Mouse (Mus musculus) brain, adult 10 weeks (tissue): ENCODE results near the gene Sv2a. TPM values are rescaled to one million over a fixed set of nuclear protein-coding genes. Genes with fewer than 3 reads are reported as not detected.

Source experiments
- polyA plus RNA-seq: library from polyadenylated mRNA; stranded (reverse); fragments of 350-450 nt; fragmentation: Illumina TruSeq; extraction: RNeasy Lipid Tissue Mini Kit (QIAGEN cat#74804); gene quantifications from one replicate; pipeline ENCODE4 v1.2.3, GENCODE M21; 2015; ENCODE audit warnings: low read depth, low replicate concordance

The Sv2a gene
- 293 TPM for polyA plus RNA-seq

DNA sequence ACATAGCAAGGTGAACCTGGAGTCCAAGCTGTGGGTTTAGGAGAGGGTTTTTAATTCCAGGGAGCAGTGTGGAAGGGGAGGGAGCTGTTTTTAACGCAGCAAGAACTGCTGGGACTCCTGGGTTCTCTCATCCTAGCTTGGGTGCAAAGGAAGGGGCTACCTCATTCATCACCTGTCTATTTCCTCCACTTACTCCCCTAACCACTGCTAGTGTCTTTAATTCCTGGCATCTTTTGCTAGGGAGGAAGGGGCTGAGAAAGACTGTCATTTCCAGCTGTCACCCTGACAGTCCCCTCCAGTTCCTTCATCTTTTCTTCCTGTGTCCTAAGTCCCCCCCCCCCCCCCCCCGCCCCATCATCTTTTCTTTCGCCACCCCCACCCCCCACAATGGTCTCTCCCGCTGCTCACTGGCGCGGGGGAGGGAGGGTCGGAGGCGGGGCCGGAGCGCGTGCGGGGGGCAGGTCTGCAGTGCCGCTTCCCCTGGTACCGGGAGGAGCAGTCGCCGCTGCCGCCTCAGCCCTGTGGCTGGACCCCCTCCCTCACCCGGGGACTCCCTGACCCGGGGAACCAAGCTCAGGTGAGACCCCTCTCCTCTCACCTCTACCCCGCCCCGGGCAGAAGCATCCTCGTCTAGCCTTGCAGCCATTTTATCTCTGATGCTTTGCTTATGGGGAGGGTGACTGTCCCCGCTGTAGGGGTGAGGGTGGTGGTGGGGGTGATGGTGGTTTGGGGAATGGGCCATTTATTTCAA, at the start of gene Sv2a:
Gene Sv2a, plus strand, starts transcription at position 425 of the 751 bp plus-strand sequence.

GRCm38 (mm10) chr3:96161869-96162840, 18.8 kb upstream of the Sv2a start, which contains the start of gene Mtmr11:
Mtmr11 (plus strand) TSS chr3:96162004.

GRCm38 (mm10) chr3:96172197-96173178, 8.5 kb upstream of the Sv2a start, which contains the start of gene Sf3b4:
Sf3b4 (plus strand) TSS chr3:96172332.

GRCm38 (mm10) chr3:96219661-96220130, 38.7 kb downstream of the Sv2a start, which contains the start of the genes Bola1 and Hist2h2ab:
Bola1 (minus strand) TSS chr3:96219709.
Hist2h2ab (plus strand) TSS chr3:96219865.

DNA sequence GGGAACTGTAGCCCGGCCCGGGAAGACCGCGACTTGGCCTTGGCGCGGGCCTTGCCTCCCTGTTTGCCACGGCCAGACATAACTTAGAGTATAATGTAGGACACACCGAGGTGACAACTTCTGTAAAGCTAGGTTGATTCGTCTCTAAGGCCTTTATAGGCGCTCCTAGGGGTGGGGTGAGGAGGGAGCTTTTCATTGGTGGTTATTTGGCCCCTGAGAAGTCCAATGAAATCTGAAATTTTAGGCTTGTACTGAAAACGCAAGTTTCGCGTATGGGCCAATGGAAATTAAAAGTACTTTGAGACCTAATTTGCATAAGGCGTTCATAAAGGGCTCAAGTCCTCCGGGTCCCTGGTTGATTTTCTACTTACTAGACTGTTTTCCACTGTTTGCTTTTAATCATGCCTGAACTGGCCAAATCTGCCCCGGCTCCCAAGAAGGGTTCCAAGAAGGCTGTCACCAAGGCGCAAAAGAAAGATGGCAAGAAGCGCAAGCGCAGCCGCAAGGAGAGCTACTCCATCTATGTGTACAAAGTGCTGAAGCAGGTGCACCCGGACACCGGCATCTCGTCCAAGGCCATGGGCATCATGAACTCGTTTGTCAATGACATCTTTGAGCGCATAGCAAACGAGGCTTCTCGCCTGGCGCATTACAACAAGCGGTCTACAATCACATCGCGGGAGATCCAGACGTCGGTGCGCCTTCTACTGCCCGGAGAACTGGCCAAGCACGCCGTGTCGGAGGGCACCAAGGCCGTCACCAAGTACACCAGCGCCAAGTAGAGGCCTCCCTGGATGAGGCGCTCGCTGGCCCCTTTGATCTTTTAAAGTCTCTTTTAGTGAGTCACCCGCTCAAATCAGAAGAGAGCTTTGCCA, 40.1 kb downstream of the Sv2a start, which contains the start of the genes Hist2h2ac and Hist2h2be:
Gene Hist2h2ac, minus strand, starts transcription at position 116 of the 875 bp plus-strand sequence.
Gene Hist2h2be, plus strand, starts transcription at position 355 of the 875 bp plus-strand sequence.

GRCm38 (mm10) chr3:96238954-96239793, 58.2 kb downstream of the Sv2a start, which contains the start of gene Hist2h3c2:
Hist2h3c2 (minus strand) TSS chr3:96239127.

GRCm38 (mm10) chr3:96239949-96240798, 59.2 kb downstream of the Sv2a start, which contains the start of gene Hist2h2aa2:
Hist2h2aa2 (minus strand) TSS chr3:96240276.

Other genes starting within 250 kb of the Sv2a start
- gene Plekho1, start 185.2 kb upstream of the Sv2a start, polyA plus RNA-seq, result 74.5 TPM
- gene Vps45, start 122.7 kb upstream of the Sv2a start, polyA plus RNA-seq, result 46.0 TPM
- gene Otud7b, start 76.6 kb upstream of the Sv2a start, polyA plus RNA-seq, result 20.0 TPM
- 10.8 TPM for gene Mtmr11, start 19.1 kb upstream of the Sv2a start, polyA plus RNA-seq
- 44.2 TPM for gene Sf3b4, start 8.8 kb upstream of the Sv2a start, polyA plus RNA-seq
- 30.9 TPM for gene Bola1, start 38.6 kb downstream of the Sv2a start, polyA plus RNA-seq
- not detected for gene Hist2h2ab, start 38.7 kb downstream of the Sv2a start, polyA plus RNA-seq
- not detected for gene Hist2h2ac, start 39.7 kb downstream of the Sv2a start, polyA plus RNA-seq
- 7.2 TPM for gene Hist2h2be, start 40.0 kb downstream of the Sv2a start, polyA plus RNA-seq
- 5.3 TPM for gene Hist2h3c2, start 58.0 kb downstream of the Sv2a start, polyA plus RNA-seq
- gene Hist2h2aa2, start 59.1 kb downstream of the Sv2a start, polyA plus RNA-seq, result 79.4 TPM
- not detected for gene Hist2h2aa1, start 64.3 kb downstream of the Sv2a start, polyA plus RNA-seq
- gene Hist2h3c1, start 65.5 kb downstream of the Sv2a start, polyA plus RNA-seq, result not detected
- gene Hist2h4, start 82.2 kb downstream of the Sv2a start, polyA plus RNA-seq, result 1.3 TPM
- not detected for gene Hist2h3b, start 87.5 kb downstream of the Sv2a start, polyA plus RNA-seq
- gene Hist2h2bb, start 88.6 kb downstream of the Sv2a start, polyA plus RNA-seq, result not detected
- 4.3 TPM for gene Fcgr1, start 112.8 kb downstream of the Sv2a start, polyA plus RNA-seq